Mouse (Mus musculus) kidney, adult 2 months (tissue): ENCODE data around the gene Vps25.

ENCODE experiments used
- CTCF ChIP-seq: fragments of 200-500 bp; conservative IDR thresholded peaks from 2 replicates; pipeline ENCODE4 v1.5.1; 2011; ENCODE audit warnings: low read depth, mild to moderate bottlenecking, control low read depth, low read length, moderate library complexity, mixed read lengths; ENCODE audit not compliant: insufficient read depth, insufficient read length
- POLR2A ChIP-seq: fragments of 200-500 bp; IDR thresholded peaks from one replicate; pipeline ENCODE4 v1.6.1; 2011; ENCODE audit warnings: low read depth, low read length, control low read depth

- TF ChIP-seq CTCF, result no peak
- no peak for TF ChIP-seq POLR2A
Observed at GRCm38 (mm10) chr11:101276319-101277070, 23.0 kb downstream of the Vps25 start.
